Mouse (Mus musculus) forebrain, embryonic 14.5 days (tissue): ENCODE measurements around the gene Spg21. TPM values are rescaled to one million over a fixed set of nuclear protein-coding genes. Genes with fewer than 3 reads are reported as not detected.
A peak's percentile ranks its signal among the peaks of the same experiment; 100 is the strongest.

Experiments
- ATAC-seq: fragments of 200-750 bp; cut with Nextera tagmentation; 2 replicates; pipeline ENCODE4 v1.8.0; 2017; ENCODE audit warnings: mild to moderate bottlenecking, moderate library complexity
- DNase-seq: peaks from one replicate; pipeline ENCODE4 v3.0.0-alpha.2; 2015; ENCODE audit warnings: low spot score
- H3K27ac ChIP-seq: fragments of 300-500 bp; sonication (generic); 2 replicates; pipeline ENCODE4 v1.5.1; 2014; ENCODE audit warnings: low read depth, mild to moderate bottlenecking, control low read depth, low read length, moderate library complexity
- H3K27me3 ChIP-seq: fragments of 300-500 bp; sonication (generic); replicated peaks from 2 replicates; pipeline ENCODE4 v1.6.1; 2014; ENCODE audit warnings: low read length, control low read depth, mixed read lengths; ENCODE audit not compliant: control insufficient read depth, insufficient read depth
- H3K36me3 ChIP-seq: fragments of 300-500 bp; sonication (generic); 2 replicates; pipeline ENCODE4 v1.6.1; 2014; ENCODE audit warnings: low read length, control low read depth; ENCODE audit not compliant: control insufficient read depth, insufficient read depth
- H3K4me1 ChIP-seq: fragments of 300-500 bp; sonication (generic); 2 replicates; pipeline ENCODE4 v1.6.1; 2014; ENCODE audit warnings: antibody characterized with exemption, low read length, control low read depth; ENCODE audit not compliant: control insufficient read depth, insufficient read depth
- H3K4me2 ChIP-seq: fragments of 300-500 bp; sonication (generic); 2 replicates; pipeline ENCODE4 v1.6.1; 2014; ENCODE audit warnings: mild to moderate bottlenecking, control low read depth, low read length
- H3K4me3 ChIP-seq: fragments of 300-500 bp; sonication (generic); 2 replicates; pipeline ENCODE4 v1.5.1; 2014; ENCODE audit warnings: low read depth, low read length, control low read depth
- H3K9ac ChIP-seq: fragments of 300-500 bp; sonication (generic); 2 replicates; pipeline ENCODE4 v1.6.1; 2014; ENCODE audit warnings: mild to moderate bottlenecking, low read length, control low read depth, moderate library complexity
- H3K9me3 ChIP-seq: fragments of 300-500 bp; sonication (generic); replicated peaks from 2 replicates; pipeline ENCODE4 v1.6.1; 2016; ENCODE audit warnings: low read length, control low read depth, mixed read lengths; ENCODE audit not compliant: control insufficient read depth
- WGBS: fragments of 180-500 bp; shearing (Covaris S2); extraction: QIAGEN DNeasy Blood & Tissue Kit; methylation state at CpG from one replicate; pipeline ENCODE4 v1.1.7; 2014; 5-methylcytosine and 5-hydroxymethylcytosine counted together
- polyA plus RNA-seq: library from polyadenylated mRNA; unstranded; fragments of >200 nt; fragmentation: Nextera tagmentation; extraction: Ambion mirVana; gene quantifications from 2 replicates; pipeline ENCODE4 v1.2.1, GENCODE M21; 2014

Gene Spg21
- polyA plus RNA-seq, result 163 and 168 TPM in 2 replicates

GRCm38 (mm10) chr9:65460732-65461442 is at the start of gene Spg21:
Gene Spg21 (plus strand): TSS chr9:65460947.
- WGBS, result under 1% methylated on average over 52 of the region's 53 CpGs
- Histone ChIP-seq H3K4me1 (peaks cover 16% of the 10 kb centered on the region), H3K36me3 (peaks cover 11% of the 10 kb centered on the region), H3K9ac (peak within 1 kb of the TSS; percentile 89), H3K9me3 (no peaks in the 10 kb centered on the region), H3K27me3 (no peaks in the 10 kb centered on the region), H3K27ac (peak within 1 kb of the TSS; percentile 78), H3K4me2 (peak within 1 kb of the TSS; percentile 72), H3K4me3 (peak within 1 kb of the TSS; percentile 89)
- ATAC-seq (peak; percentile 99), DNase-seq (peak; percentile 94)

DNA sequence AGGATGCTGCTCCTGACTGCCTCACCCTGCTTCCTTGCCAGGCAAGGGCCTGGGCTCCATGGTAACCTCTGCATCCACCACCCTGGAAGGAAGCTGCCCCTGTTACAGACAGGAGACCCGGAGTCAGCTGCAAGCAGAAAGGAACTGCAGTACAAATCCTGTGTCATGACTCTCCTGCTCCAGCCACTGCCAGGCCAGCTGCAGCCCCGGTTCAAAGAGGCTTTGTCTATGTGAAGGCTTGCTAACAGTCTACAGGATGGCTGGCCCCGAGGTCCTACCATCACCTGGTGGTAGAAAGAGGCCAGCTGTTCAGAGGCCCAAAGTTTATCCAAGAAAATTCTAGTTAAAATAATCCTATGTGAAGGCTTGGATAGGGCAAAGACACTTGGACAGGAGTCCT is 49.4 kb upstream of the Spg21 start:
- Histone ChIP-seq H3K27ac (no peak overlapping the region), H3K4me1 (no peaks in the 10 kb centered on the region), H3K9ac (no peak overlapping the region), H3K4me3 (no peak overlapping the region), H3K9me3 (no peaks in the 10 kb centered on the region), H3K4me2 (no peak overlapping the region), H3K36me3 (no peaks in the 10 kb centered on the region), H3K27me3 (no peaks in the 10 kb centered on the region)
- DNase-seq (no peak), ATAC-seq (no peak)
- WGBS, result 79% methylated on average over 3 of the region's 3 CpGs

DNA sequence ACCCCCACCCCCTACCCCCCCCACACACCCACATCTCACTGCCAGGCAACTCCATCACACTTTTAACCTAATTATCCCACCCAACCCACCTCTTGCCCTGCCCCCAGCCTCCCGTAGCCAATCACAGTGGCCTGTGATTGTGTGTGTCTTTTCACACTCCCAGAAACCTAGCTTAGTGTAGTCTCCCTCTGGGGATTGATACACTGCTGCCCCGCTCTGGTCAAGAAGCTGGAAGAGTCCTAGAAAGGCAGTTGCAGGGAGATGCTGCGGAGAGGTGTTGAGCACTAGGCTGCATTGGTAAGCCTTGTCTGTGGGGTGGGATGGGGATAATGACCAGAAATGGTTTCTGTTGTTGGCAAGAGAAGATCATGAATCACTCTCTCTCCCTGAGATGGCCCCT is 43.0 kb upstream of the Spg21 start:
- no peak for ATAC-seq

GRCm38 (mm10) chr9:65419633-65420032 is 41.1 kb upstream of the Spg21 start:
- Histone ChIP-seq H3K9ac (no peak overlapping the region), H3K9me3 (no peaks in the 10 kb centered on the region), H3K27me3 (no peaks in the 10 kb centered on the region), H3K36me3 (no peaks in the 10 kb centered on the region), H3K4me1 (no peaks in the 10 kb centered on the region), H3K4me2 (no peak overlapping the region), H3K27ac (no peak overlapping the region), H3K4me3 (no peak overlapping the region)
- DNase-seq, result no peak
- whole genome bisulfite sequencing, result 67% methylated on average over 3 of the region's 3 CpGs
- ATAC-seq, result no peak

More for the DNA sequence above, 43.0 kb upstream of the Spg21 start:
- WGBS, result 39% methylated on average over 3 of the region's 3 CpGs
- Histone ChIP-seq H3K4me1 (no peaks in the 10 kb centered on the region), H3K36me3 (no peaks in the 10 kb centered on the region), H3K27ac (no peak overlapping the region), H3K4me3 (no peak overlapping the region), H3K9ac (no peak overlapping the region), H3K9me3 (no peaks in the 10 kb centered on the region), H3K27me3 (no peaks in the 10 kb centered on the region), H3K4me2 (no peak overlapping the region)
- peak; percentile 22 for DNase-seq

DNA sequence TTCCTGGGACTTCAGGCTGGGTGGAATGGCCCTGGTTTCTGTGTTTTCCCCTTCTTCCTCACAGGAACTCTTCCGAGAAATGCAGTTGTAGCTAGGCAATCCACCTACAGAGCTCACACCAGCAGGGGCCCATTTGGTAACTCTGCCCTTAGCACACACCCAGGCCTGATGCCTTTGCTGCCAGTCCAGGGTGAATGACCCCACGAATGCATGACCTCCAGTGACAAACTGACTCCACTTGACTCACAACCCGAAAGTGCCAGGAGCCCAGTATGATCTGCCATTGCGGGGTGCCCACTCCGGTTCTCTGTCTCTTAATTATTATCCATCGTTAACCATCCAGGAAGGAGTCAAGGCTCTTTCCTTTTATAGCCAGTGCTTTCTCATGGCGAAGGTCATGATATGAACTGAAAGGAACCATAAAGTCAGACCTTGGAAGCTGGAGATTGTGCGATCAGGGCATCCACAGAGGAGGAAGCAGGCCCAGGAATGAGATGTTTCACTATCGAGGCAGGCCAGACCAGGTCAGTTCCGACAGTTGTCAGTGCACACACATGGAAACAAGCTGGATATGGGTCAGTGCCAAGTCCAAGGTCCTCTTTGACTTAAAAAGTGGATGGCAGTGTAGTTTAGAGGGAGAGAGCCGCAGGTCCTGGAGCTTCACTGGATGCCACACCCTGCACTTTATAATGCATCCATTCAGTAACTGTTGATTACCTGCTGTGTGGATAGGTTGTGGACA is 37.8 kb upstream of the Spg21 start, which contains the start of gene Slc51b:
Gene Slc51b, minus strand, starts transcription at position 196 of the 742 bp plus-strand sequence.
- Histone ChIP-seq H3K27ac (no peak within 1 kb of the TSS), H3K4me3 (no peak within 1 kb of the TSS), H3K9ac (no peak within 1 kb of the TSS), H3K27me3 (no peaks in the 10 kb centered on the region), H3K4me1 (no peaks in the 10 kb centered on the region), H3K36me3 (no peaks in the 10 kb centered on the region), H3K4me2 (no peak within 1 kb of the TSS), H3K9me3 (no peaks in the 10 kb centered on the region)
- no peak for ATAC-seq
- no peak for DNase-seq
- 82% methylated on average over 11 of the region's 11 CpGs for WGBS

- ATAC-seq, result no peak
- 49% methylated on average over 3 of the region's 3 CpGs for WGBS
- no peaks in the 10 kb centered on the region for H3K27me3 ChIP-seq
- H3K9ac ChIP-seq, result no peak overlapping the region
- no peak for DNase-seq
- no peaks in the 10 kb centered on the region for H3K9me3 ChIP-seq
- no peak overlapping the region for H3K27ac ChIP-seq
- no peaks in the 10 kb centered on the region for H3K4me1 ChIP-seq
- H3K4me2 ChIP-seq, result no peak overlapping the region
- no peaks in the 10 kb centered on the region for H3K36me3 ChIP-seq
- no peak overlapping the region for H3K4me3 ChIP-seq
Measured at GRCm38 (mm10) chr9:65424393-65424792, 36.4 kb upstream of the Spg21 start.

DNA sequence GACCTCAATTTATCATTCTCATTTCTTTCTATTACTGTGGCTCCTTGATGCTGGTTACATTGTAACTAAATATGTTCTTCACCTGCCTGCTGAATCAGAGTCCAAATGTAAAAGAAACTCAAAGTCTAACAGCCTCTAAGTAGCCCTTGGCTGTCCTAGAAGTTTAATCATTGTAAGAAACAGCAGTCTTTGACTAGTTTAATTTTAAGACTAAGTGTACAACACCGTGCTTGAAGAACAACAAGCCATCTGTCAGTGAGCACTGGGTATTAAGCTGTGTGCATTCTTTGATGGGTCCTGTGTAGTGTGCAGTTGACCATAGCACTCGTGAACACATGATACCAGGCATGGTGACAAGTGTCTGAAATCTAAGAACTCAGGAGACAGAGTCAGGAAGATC is 33.2 kb upstream of the Spg21 start:
- H3K4me3 ChIP-seq, result no peak overlapping the region
- no peak overlapping the region for H3K4me2 ChIP-seq
- WGBS, result 71% methylated on average over 2 of the region's 2 CpGs
- H3K9me3 ChIP-seq, result no peaks in the 10 kb centered on the region
- H3K9ac ChIP-seq, result no peak overlapping the region
- no peaks in the 10 kb centered on the region for H3K36me3 ChIP-seq
- DNase-seq, result no peak
- H3K27me3 ChIP-seq, result no peaks in the 10 kb centered on the region
- H3K4me1 ChIP-seq, result no peaks in the 10 kb centered on the region
- H3K27ac ChIP-seq, result no peak overlapping the region
- no peak for ATAC-seq

DNA sequence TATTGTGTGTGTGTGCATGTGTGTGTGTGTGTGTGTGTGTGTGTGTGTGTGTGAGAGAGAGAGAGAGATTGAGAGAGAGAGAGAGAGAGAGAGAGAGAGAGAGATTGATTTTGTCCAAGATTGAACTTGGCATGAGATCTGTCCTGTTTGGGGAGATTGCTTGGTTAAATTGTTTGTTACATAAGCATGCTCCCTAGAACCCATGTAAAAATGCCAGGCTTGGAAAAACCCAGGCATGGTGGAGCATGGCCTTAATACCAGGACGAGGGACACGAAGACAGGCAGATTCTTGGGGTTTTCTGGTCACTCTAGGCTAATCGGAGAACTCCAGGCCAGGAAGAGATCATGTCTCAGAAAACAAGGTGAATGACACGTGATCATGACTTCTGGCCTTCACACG is 32.7 kb upstream of the Spg21 start:
- no peaks in the 10 kb centered on the region for H3K4me1 ChIP-seq
- H3K27ac ChIP-seq, result no peak overlapping the region
- ATAC-seq (no peak), DNase-seq (no peak)
- no peaks in the 10 kb centered on the region for H3K36me3 ChIP-seq
- H3K4me3 ChIP-seq, result no peak overlapping the region
- 87% methylated on average over 5 of the region's 5 CpGs for WGBS
- H3K9me3 ChIP-seq, result no peaks in the 10 kb centered on the region
- H3K27me3 ChIP-seq, result no peaks in the 10 kb centered on the region
- no peak overlapping the region for H3K9ac ChIP-seq
- no peak overlapping the region for H3K4me2 ChIP-seq

DNA sequence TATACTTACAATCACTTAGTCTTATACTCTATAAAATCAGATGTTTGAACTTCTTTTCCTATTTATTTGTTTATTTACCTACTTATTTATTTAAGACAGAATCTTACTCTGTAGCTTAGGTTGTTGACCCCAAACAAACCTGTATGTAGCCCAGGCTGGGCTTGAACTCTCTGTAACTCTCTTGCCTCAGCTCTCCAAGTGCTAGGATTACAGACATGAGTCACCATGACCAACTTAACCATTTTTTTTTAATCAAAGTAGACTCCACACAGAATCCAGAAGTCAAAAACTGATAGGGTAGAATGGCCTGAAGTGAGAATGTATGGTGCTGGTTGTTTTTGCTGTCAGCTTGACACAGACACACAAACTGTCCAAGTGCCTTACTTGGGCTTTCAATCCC is 30.3 kb upstream of the Spg21 start:
- no peak overlapping the region for H3K27ac ChIP-seq
- DNase-seq, result no peak

More for the DNA sequence above, 30.3 kb upstream of the Spg21 start:
- Histone ChIP-seq H3K4me2 (no peak overlapping the region), H3K9ac (no peak overlapping the region), H3K9me3 (no peaks in the 10 kb centered on the region), H3K4me1 (no peaks in the 10 kb centered on the region), H3K4me3 (no peak overlapping the region), H3K36me3 (no peaks in the 10 kb centered on the region), H3K27me3 (no peaks in the 10 kb centered on the region)
- ATAC-seq, result no peak
